Mouse (Mus musculus): Measurements from ENCODE around the gene Agap3.

DNA sequence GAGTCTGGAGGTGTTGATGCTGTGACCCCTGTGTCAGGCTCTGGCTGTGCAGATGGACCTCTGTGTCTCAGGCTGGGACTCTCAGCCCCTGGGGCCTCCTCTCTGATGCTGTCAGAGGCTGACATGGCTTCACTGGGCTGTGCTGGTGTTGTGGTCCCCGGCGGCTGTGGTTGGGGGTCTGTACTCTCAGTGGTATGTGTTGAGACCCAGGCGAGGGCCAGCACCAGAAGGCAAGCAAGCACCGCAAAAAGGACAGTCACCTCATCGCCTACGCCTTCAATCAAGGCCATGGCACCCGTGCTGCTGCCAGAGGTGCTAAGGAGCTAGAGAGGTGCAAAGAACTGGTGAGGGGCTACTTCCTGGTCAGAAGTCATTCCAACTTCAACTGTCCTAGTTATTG, 5.3 kb upstream of the Agap3 start:
- TF ChIP-seq CTCF (IDR thresholded peaks at IDR 0.05; ENCODE audit: low read depth, low read length) (no peak), POLR2A (IDR thresholded peaks at IDR 0.05; ENCODE audit: insufficient read depth, low read length) (no peak)
